Mouse (Mus musculus) induced T-regulatory cell, adult 2 months (primary cell): ENCODE results near the gene Igf1r.
A peak's percentile ranks its signal among the peaks of the same experiment; 100 is the strongest.

Experiments
- DNase-seq: peaks from one replicate; pipeline ENCODE4 v3.0.0-alpha.2; 2012; ENCODE audit warnings: low read depth

Igf1r gene

DNA sequence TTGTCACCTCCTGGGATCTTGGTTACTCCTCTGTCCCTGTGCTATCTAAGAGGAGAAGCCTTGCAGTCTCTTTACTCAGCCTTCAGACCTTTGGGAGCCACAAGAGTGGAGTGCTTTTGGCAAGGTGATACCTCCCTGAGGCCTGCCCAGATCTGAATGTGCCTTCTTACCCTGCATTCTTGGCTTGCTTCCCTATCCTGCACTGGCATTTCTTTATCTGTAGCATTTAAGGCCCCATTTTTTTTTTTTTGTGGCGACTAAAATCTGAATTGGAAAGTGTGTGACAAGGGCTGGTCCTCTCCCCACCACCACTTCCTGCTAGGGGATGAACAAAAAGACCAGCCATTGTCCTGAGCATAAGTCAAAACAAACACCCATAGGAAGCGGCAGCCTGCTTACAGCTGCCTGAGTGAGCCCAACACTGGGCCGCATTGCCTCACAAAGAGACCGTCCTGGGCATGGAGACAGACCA lies 133.3 kb downstream of the Igf1r start:
- no peak for DNase-seq

DNA sequence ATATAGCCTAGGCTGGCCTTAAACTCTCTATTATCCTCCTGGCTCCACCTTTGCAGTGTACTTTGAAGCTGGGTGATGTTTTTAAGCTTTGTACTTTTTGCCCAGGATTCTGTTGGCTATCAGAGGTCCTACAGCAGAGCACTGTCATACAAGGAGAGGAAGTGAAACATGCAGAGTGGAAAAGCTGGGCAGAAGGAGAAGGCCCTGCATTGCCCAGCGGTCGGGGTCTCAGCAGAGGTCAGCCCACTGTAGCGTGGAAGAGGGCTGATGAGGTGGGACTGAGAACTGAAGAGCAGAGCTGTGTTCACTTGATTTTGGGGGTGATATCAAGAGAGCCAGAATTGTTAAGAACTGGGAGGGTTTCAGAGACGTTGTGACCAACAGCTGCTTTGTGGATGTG lies 134.9 kb downstream of the Igf1r start:
- DNase-seq, result no peak

DNA sequence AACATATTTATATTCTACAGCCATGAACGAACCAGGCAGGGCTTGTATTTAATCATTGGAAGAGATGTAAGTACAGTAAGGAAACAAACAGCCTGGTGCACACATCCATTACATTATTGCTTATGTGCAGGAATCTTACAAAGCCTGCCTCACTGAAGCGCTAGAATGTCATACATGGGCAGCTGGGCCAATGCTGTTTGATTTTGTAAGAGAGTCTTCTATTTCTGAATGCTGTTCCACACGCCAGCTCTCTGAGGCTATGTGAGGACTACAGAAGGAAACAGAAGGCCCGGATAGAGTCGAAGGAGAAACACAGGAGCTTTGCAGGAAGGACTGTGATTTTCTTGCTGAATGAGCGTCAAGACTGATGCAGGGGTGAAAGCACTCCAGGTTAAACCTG lies 136.2 kb downstream of the Igf1r start:
- DNase-seq, result no peak

DNA sequence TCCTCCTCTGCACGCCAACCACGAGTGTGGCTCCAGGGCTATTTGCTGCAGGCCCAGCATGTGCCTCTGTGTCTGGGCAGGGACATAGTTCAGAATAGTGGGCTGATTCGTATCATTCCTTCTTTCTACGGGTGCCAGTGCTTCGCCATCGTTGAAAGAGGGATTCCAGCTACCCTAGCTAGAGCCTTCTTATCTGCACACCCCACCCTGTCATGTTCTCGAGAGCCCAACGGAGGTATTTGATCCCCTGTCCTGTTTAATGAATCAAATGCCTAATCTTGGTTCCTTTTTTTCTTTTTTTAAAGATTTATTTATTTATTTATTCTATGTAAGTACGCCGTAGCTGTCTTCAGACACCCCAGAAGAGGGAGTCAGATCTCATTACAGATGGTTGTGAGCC lies 137.1 kb downstream of the Igf1r start:
- DNase-seq, result no peak

DNA sequence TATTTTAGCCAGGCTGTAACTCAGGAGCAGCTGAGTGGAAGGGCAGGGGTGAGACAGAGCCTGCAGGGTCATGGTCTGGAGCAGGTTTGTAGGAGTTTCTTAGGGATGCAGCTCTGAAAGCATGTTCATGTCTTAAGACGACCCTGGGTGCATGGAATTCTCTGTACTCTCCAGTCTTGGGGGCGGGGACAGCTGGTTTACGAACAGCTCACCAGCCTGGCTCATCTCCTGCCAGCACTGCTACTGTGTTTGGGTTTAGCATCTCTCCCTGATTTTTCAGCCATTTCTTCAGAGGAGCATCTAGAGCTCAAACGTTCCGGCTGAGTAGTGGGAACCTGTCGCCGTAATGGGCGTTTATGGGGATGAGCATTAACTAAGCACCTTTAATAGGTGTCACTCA lies 137.9 kb downstream of the Igf1r start:
- DNase-seq, result no peak

DNA sequence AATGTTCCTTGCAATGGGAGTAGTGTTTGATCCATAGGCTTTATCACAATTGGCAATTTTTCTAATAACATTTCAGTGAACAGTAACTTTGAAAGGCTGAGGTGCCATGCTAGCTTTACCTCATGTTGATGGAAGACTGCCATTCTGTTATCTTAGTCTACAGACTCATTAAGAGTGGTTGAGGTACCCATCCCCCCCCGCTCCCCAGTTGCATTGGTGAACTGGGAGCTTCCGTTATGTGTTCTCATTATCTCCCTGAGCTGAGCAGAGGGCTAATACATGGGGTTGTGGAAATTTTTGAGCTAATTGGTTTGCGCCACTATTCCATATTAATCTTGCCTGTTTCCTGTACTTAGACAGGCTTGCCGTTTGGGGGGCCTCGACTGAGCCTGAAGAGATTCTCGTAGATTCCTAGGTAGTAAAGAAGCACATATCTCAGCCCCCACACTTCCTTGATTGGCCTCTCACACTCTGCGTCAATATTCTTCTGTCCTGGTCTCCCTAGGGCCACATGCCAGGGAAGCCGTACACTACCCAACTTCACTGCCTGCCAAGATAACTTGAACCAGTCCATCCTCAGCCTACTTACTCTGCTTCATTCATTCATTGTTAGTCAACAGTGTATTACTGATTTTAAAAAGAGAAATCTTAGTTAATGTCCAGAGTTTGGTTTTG lies 139.8 kb downstream of the Igf1r start:
- DNase-seq, result no peak

DNA sequence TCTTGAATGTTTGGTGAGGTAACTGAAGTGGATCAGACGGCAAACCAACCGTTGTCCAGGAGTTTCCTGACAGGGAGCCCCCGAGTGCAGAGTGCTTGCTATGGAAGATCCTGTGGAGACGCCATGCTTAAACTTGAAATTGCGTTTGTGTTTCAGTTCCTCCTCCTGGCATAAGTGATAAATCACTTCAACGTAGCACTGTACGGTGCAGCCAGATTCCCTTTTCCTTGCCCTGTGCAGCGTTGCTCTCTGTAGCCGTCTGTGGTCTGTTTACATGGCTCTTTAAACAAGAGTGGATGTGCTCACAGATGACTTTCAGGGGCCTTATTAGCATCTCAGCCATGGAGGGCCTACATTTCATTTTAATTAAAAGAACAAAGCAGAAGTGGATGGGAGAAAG lies 141.2 kb downstream of the Igf1r start:
- no peak for DNase-seq

DNA sequence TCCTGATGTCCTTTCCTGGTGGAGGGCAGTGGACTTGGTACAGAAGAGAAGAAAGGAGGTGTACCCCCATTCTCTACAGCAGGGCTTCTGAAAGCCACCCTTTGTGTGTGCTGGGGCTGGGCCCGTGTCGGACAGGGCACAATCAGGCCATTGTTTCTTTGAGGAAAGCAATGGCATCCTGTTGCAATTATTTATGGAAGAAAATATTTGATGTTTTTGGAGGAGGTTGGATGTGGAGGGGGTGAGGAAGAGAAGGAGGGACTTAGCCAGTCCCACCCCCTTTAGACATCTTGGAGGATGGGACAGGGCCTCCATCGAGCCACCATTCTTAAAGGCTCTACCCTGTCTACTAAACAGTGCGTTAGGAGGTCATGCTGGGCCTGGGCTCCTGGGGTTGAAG lies 142.9 kb downstream of the Igf1r start:
- DNase-seq, result no peak

DNA sequence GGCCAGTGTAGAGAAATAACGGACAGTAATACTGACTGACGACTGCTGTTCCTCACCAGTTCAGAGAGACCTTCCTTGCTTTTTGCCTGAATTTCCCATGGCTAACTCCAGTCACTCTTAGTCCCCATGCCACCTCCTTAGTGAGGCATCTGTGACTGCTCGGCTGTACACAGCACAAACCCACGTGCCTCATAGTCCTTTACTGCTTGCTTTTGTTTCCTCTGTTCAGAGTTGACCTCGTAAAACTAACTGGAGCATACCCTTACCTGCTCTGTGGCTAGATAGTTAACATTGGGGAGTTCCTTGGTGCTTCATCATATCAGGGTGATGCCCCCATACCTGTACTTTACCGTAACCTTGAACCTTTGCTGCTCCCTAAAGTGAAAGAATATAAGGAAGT lies 143.8 kb downstream of the Igf1r start:
- no peak for DNase-seq

DNA sequence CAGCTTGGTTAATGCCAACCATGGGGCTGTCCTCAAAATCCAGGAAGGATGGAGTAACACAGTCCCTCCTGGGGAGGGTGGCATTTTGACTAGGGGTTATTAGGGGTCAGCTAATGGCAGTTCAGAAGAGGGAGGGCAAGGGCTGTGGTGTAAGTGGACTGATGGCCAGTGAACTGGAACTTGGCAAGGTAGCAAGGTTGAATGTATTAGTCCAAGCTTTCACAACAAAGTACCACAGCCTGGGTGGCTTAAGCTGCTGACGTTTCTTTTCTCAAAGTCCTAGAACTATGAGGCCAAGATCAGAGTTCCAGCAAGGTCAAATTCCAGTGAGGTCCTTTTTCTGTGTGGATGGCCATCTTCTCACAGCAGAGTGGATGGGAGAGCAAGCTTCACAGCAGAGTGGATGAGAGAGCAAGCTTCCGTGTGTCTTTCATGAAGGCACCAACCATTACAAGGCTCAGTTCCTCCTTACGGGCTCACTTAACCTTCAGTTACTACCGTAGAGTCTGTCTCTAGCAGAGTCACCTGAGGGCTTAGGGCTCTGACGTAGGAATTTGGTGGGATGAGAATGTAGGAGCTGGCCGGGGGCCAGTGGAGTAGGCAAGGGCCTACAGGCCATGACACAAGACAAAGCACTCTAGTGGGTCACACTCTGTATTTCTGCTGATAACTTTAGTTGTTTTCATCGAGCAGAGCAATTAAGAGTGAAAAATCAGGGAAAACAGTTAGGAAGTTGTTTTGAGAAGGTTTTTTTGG lies 144.6 kb downstream of the Igf1r start:
- DNase-seq, result no peak

DNA sequence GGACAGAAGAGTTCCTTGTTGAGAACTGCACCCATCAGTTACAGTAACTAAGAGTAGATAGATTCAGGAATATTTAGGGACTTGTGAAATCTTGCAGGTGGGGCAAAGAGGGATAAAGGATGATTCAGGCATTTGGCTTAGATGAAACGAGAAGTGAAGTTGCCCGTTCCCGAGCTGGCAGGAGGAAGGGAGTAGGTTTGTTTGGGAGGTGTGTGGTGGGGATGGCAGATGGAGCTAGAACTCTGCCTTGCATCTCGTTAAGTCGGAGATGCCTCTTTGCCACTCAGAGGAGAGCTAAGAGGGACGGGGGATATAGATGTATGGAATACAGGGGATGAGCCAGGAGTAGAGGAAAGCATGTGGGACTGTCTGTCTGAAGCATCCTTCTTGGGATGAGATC lies 145.5 kb downstream of the Igf1r start:
- DNase-seq, result no peak

DNA sequence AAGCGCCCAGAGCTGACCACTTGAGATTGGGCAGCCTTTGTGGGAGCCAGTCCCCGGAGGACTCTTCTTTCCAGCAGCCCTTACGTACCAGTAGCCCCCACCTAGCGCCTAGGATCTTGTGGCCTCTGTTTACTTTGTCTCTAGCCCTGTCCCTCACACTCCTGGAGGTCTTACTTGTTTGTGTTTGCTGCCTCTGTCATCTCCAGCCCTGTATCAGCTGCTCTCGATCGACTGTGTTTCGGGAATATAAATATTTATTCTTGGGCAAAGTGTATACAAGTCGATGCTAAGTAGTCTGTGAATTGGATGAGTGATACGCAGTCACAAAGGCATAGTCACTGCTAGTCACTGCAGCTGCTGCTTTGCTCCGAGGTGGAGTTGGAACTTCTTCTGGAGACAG lies 147.8 kb downstream of the Igf1r start:
- no peak for DNase-seq

DNA sequence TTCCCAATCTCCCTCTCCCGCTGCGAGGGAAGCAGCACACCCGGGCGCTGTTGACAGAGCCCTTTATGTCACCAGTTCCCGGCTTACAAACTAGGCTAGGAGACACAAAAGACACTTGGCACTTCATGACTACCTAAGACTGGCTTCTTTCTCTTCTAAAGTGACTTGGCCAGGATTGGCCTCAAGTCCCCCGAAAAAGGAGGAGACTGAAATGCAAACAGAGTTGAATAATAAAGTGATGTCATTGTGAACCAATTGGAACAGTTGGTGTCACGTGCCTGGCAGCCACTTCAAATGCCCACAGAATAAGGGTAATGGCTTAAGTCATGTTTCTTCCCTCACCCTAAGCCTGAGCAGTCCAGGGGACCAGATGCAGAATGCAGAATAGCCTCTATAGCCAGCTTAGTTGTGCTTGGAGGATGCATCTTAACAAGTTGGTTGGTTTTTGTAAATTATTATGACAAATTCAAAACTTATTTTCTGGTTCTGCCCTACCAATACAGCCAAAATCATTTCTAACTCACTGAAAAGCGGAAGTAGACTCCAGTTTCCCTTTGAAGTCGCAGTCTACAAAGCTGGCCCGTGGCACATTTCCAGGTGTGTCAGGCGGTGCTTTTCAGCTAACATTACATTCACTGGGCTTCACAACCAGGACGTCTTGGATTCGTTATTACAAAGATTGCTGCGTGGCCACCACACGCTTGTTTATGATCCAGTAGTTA lies 150.0 kb downstream of the Igf1r start:
- peak; percentile 38 for DNase-seq

DNA sequence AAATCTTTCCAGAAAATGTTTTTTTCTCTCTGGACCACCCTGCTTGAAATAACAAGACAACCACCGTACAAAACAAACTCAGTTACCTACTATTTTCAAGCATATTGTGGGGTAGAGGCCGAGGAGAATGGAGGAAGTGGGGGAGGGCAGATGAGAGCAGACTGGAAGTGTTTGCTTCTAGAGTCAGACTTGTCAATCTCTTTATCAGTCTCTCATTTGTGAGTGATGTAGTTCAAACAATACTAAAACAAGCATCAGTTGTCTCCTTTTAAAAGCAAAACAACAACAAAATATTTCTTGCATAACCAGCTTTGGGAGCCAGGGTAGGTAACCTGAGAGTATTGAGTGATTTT lies 150.5 kb downstream of the Igf1r start:
- peak; percentile 23 for DNase-seq

DNA sequence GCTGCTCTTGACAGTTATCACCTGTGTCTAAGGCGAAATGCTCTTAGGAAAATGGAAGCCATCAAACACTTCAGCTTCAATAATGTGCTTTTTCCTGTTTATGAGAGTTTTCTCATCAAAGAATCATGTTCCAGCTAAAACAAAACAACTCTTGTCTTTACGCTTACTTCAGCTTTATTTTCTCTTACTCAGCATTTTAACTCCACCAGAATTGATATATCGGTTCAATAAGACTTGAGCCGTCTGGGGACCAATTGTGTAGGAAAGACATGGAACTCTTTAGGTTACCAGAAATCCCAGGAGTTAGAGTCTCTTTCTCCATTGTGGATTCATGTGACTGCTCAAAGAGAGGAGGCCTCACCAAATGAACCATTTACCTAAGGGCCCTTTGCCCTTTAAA lies 158.9 kb downstream of the Igf1r start:
- no peak for DNase-seq

DNA sequence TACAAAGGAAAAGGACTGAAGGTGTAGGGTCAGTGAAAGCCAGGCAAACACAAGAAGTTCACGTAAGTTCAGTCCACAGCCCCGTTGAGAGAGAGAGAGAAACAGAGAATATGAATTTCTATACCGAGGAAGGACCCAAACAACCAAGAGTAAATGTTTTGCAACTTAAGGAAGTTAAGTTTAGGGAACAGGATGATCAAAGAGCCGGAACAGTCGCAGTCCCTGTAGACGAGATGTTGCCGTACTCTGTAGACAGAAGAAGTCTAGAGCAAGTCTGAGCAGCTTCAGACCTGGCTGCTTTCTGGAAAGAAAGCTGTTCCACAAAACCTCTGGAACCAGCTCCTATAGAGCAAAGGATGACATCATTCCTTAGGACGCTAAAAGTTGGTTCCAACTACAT lies 160.0 kb downstream of the Igf1r start:
- no peak for DNase-seq

DNA sequence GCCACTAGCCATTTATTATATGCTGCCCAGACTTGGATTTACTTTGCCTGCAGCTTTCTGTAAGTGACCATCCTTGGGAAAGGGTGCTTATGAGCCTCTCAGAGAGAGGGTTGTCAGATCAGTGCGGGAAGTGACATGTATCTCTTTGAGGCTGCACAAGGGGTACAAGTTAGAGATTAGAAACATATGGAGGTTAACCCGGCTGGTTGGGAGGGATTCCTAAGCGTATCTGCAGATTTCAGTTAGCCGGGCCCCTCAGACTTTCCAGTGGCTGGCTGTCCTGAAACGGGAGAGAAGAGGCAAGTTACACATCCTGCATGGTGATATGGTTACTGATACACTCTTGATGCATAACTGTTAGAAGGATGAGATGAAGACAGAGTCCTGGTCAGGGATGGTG lies 161.7 kb downstream of the Igf1r start:
- no peak for DNase-seq

DNA sequence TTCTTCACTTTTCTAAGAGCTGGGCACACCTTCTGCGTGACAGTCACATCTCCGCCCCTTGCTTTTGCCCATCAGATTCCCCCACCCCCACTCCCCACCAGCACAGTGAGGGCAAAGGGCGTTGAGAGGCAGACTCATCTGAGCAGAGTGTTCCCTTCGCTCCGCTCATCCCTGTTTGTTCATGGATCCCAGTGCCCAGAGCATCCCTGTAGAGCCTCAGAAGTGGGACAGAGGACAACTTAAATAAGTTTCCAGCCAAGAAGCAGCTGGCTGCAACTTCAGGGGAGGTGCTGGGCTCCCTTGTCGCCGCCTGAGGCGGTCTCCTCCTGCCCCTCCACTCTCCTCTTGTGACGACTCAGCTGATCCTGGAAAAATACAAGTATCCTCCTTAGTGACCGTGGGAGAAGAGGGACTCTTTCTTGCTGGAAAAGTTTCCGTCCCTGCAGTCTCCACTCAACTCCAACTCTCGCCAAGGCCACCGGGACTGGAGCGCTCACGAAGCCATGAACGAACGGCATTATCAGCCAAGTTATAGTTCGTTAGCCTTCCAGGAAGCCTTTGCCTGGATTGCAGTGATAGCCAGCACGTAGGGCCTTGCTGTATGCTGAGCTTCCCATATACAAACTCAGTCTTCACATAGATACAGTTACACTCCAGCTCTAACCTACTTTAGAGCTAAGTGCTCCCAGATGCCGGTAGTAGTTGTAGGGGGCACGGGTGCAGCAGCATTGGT lies 162.5 kb downstream of the Igf1r start:
- no peak for DNase-seq

DNA sequence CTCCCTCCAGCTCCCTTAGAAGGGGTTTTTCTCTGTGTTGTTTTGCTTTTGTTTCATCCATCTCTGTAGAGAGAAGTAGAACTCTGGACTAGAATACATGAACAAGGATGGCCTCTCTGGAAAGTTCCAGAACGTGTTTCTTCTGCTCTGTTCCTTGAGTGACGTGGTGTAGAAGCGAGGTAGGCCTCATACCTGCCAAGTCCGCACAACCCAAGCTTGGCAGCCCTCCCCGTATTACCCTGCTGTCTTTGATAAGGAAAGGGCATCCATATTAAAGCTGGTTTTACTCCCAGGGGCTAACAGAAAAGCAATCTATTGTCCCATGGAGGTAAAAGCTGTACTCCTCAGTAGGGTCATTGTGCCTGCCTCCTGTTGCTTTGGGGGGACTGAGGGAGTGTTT lies 164.9 kb downstream of the Igf1r start:
- no peak for DNase-seq

DNA sequence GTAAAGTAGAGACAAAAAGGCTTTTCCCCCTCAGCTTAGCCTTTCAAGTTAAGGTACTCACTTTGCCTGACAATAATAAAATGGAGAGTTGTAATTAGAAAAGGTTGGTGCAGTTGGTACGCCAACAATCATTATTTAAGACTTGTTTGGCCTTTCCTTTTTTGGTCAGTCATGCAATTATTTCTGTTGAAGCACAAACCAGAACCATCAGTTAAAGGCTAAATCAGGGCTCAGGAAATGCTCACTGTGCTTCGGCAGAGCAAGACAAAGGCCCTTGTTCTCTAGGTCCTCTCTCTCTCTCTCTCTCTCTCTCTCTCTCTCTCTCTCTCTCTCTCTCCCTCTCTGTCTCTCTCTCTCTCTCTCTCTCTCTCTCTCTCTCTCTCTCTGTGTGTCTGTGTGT lies 165.4 kb downstream of the Igf1r start:
- DNase-seq, result no peak

DNA sequence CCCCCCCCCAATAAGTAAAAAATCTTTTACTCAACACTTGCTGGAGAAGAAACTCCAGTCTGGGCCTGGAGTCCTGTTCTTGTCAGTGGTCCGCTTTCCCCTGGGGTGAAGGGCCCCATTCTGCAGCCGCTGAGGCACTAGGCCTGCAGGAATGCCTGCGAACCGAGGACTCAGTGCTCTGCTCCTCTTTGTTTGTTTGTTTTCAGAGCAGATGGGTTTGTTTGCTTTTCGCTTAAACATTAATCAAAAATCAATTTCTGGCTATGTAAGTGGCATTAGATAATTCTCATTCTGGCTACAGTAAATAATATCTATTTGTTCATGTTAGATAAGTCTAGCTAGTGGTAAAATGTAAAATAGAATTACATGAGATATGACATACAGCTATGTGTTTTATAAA lies 167.0 kb downstream of the Igf1r start:
- DNase-seq, result no peak

DNA sequence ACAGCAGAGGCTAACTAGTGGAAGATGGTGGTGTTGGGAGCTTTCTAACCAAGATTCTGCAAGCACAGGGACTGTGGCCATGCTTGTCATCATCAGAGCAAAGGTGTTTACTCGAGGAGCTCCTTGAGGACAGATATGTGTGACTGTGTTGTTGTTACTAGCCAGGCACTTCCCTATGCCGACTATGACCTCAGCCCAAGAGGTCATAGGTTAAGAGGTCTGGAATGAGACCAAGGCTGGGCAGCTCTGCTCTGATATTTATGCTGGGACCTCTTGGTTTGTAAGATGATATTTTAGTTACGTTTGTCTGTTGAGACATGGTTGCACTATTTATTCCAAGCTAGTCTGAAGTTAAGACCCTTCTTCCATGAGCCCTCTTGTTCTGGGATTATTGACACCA lies 169.8 kb downstream of the Igf1r start:
- no peak for DNase-seq

DNA sequence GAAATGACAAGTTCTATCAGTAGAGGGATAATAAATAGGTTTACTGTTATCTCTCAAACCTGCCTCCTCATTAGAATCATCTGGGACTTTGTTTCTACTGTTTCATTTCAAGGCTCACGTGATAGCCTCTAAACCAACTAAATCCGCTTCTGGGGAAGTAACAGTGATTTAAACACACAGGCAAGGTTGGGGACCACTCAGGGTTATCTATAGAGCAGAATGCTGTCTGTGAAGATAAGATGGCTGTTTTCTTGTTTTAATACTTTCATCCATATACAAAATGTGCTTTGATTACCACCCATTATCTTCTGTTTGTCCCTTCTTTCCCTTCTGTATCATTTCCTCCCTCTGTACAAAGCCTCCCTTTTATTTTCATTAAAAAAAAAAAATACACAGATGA lies 172.7 kb downstream of the Igf1r start:
- DNase-seq, result no peak
